Mouse (Mus musculus): ENCODE data around the gene AY074887. TPM values are rescaled to one million over a fixed set of nuclear protein-coding genes. Genes with fewer than 3 reads are reported as not detected.

AY074887 gene
- total RNA-seq, 2 experiments from 2014 or later, result not detected

DNA sequence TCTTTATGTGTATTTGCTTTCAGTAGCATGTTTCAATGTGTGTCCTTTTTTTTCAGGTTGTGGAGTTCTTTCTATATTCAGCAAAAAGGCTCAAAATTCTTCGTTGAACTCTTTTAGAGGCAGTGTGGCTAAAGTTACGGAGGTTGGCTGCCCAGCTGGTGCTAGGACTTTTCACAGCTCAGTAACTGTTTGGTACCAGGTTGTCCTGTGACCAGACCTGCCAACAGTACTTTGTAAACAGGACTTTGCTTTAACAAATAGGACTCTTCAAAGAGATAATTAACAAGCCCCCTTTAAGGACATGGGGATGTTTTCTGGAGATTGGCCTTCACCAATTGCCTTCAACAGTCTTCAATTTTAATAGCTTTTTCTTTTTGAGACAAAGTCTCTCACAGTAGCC, 32.6 kb downstream of the AY074887 start:
- no peak for DNase-seq
- intact Hi-C loops (cut with DNase I), result no loop called here

DNA sequence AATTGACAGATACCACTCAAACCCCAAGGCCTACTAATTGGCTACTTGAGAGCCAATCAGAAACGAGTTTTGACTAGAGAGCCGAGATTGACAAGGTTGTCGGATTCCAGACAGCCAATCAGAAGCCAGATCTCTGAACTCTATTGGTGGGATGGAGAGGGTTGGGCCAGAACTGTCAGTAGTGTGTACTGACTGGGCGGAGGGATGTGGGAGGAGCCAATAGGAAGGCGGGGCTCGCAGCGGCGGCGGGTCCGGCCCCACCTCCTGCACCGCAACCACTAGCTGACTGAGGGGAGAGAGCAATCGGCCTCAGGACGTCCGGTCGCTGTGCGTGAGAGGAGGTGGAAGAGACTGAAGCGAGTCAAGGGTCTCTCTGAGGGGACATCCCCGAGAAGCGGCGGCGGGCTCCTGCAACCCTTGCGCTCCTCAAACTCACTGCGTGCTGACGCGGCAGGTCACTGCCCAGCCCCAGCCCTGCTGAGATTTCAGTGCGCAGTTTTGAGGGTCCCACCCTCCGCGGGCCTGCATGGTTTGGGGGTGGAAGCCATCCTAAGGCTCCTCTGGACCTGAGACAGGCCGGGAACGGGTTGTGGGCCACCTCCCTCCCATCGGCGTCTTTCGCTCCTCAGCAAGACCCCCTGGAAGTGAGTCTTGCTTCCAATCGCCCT, 33.7 kb downstream of the AY074887 start, which contains the start of gene Hykk:
Gene Hykk (plus strand): TSS at position 274 of the 668 bp plus-strand sequence.
- intact Hi-C loops (cut with DNase I), result no loop called here
- DNase-seq, result peak; percentile 90

DNA sequence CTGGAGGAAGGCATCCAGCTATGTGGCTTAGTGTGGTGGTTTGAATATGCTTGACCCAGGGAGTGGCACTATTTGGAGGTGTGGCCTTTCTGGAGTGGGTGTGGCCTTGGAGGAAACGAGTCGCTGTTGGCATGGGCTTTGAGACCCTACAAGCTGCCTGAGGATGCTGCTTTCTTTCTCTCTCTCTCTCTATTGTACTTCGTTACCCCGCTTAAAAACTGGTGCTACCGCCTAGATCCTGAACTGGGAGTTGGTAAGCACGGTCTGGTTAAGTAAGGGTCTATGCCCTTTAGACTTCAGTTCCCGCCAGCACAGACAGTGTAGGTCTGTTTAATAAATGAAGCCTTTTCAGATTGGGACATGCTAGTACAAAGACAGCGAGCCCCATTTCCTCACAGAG, 34.4 kb downstream of the AY074887 start:
- DNase-seq, result no peak
- intact Hi-C loops (cut with DNase I), result no loop called here

- no peak for DNase-seq
- intact Hi-C loops (cut with DNase I), result no loop called here
Measured at GRCm38 (mm10) chr9:54915576-54915975, 35.2 kb downstream of the AY074887 start.

- no peak for DNase-seq
- intact Hi-C loops (cut with DNase I), result no loop called here
Measured at GRCm38 (mm10) chr9:54909446-54909845, 41.4 kb downstream of the AY074887 start.

Other genes with a start within 250 kb of the AY074887 start
- gene Wdr61, start 216.5 kb downstream of the AY074887 start, total RNA-seq (2021), result 10 to 100 TPM; 50.9 to 56.9 TPM
- gene Crabp1, start 186.2 kb downstream of the AY074887 start, total RNA-seq (2021), result 10 to 100 TPM; 14.1 to 20.7 TPM
- gene Ireb2, start 87.2 kb downstream of the AY074887 start, total RNA-seq (2021), result 10 to 100 TPM; 88.0 to 92.8 TPM
- gene Hykk, start 33.7 kb downstream of the AY074887 start, total RNA-seq (2021), result 1 to 10 TPM; 1.9 TPM
- 100 to 1,000 TPM; 163 to 170 TPM for gene Psma4, start 208 bp downstream of the AY074887 start, total RNA-seq (2021)
- gene Chrna5, start 29.9 kb upstream of the AY074887 start, total RNA-seq (2021), result 1 to 10 TPM; 7.3 to 7.9 TPM
- gene Chrna3, start 75.6 kb upstream of the AY074887 start, total RNA-seq (2021), result 1 to 10 TPM; 3.4 to 3.9 TPM
- gene Chrnb4, start 97.8 kb upstream of the AY074887 start, total RNA-seq (2021), result under 1 TPM in 1 of 2 experiments, not detected in 1; 0.08 TPM
- gene Ube2q2, start 197.9 kb upstream of the AY074887 start, total RNA-seq (2021), result 10 to 100 TPM; 45.5 to 51.4 TPM